Mouse (Mus musculus): ENCODE measurements around the gene Slc5a1. TPM values are rescaled to one million over a fixed set of nuclear protein-coding genes. Genes with fewer than 3 reads are reported as not detected.

Slc5a1 gene
- polyA plus RNA-seq (2016; fragmentation: Nextera tagmentation; extraction: Ambion mirVana), result not detected in 2 replicates

- Histone ChIP-seq H3K4me3 (peak within 1 kb of the TSS; percentile 15; the same call in 1 of the 2 replicates), H3K4me2 (replicated peaks) (peak within 1 kb of the TSS; percentile 27), H3K27ac (replicated peaks) (no peak within 1 kb of the TSS), H3K9ac (replicated peaks) (no peak within 1 kb of the TSS), H3K4me1 (peaks cover 12% of the 10 kb centered on the region; the same call in 1 of the 2 replicates), H3K27me3 (peaks cover 31% of the 10 kb centered on the region), H3K36me3 (no peaks in the 10 kb centered on the region), H3K9me3 (no peaks in the 10 kb centered on the region)
- WGBS, result 17% methylated on average over 25 of the region's 25 CpGs
- no peak for ATAC-seq (ENCODE audit: low FRiP score, low read depth)
Observed at GRCm38 (mm10) chr5:33104025-33104481, at the start of gene Slc5a1. Slc5a1 (plus strand) TSS chr5:33104219.

GRCm38 (mm10) chr5:33056126-33056765 lies 47.8 kb upstream of the Slc5a1 start:
- Histone ChIP-seq H3K27me3 (no peaks in the 10 kb centered on the region), H3K27ac (replicated peaks) (no peak overlapping the region), H3K4me2 (replicated peaks) (no peak overlapping the region), H3K9ac (replicated peaks) (no peak overlapping the region), H3K4me1 (no peaks in the 10 kb centered on the region), H3K4me3 (no peak overlapping the region), H3K36me3 (no peaks in the 10 kb centered on the region), H3K9me3 (no peaks in the 10 kb centered on the region)
- WGBS, result 87% methylated on average over 10 of the region's 10 CpGs
- no peak for ATAC-seq (ENCODE audit: low FRiP score, low read depth)

- Histone ChIP-seq H3K9ac (replicated peaks) (no peak overlapping the region), H3K4me2 (replicated peaks) (no peak overlapping the region), H3K27ac (replicated peaks) (no peak overlapping the region), H3K9me3 (no peaks in the 10 kb centered on the region), H3K4me3 (no peak overlapping the region), H3K4me1 (no peaks in the 10 kb centered on the region), H3K27me3 (no peaks in the 10 kb centered on the region), H3K36me3 (no peaks in the 10 kb centered on the region)
- ATAC-seq (ENCODE audit: low FRiP score, low read depth), result no peak
Observed at GRCm38 (mm10) chr5:33070071-33070470, 33.9 kb upstream of the Slc5a1 start.

GRCm38 (mm10) chr5:33076490-33077191 lies 27.4 kb upstream of the Slc5a1 start:
- ATAC-seq (ENCODE audit: low FRiP score, low read depth), result no peak
- no peaks in the 10 kb centered on the region for H3K36me3 ChIP-seq
- no peaks in the 10 kb centered on the region for H3K27me3 ChIP-seq
- no peak overlapping the region for H3K9ac ChIP-seq (replicated peaks)
- no peak overlapping the region for H3K4me2 ChIP-seq (replicated peaks)
- H3K9me3 ChIP-seq, result no peaks in the 10 kb centered on the region
- 86% methylated on average over 6 of the region's 6 CpGs for WGBS
- no peaks in the 10 kb centered on the region for H3K4me1 ChIP-seq
- no peak overlapping the region for H3K27ac ChIP-seq (replicated peaks)
- H3K4me3 ChIP-seq, result no peak overlapping the region

GRCm38 (mm10) chr5:33082896-33083295 lies 21.1 kb upstream of the Slc5a1 start:
- H3K9ac ChIP-seq (replicated peaks), result no peak overlapping the region
- 87% methylated on average over 1 of the region's 1 CpGs for WGBS
- no peak overlapping the region for H3K4me2 ChIP-seq (replicated peaks)
- no peaks in the 10 kb centered on the region for H3K4me1 ChIP-seq
- no peaks in the 10 kb centered on the region for H3K9me3 ChIP-seq
- H3K36me3 ChIP-seq, result no peaks in the 10 kb centered on the region
- H3K27me3 ChIP-seq, result no peaks in the 10 kb centered on the region
- no peak overlapping the region for H3K27ac ChIP-seq (replicated peaks)
- H3K4me3 ChIP-seq, result no peak overlapping the region
- ATAC-seq (ENCODE audit: low FRiP score, low read depth), result no peak

GRCm38 (mm10) chr5:33084599-33084998 lies 19.4 kb upstream of the Slc5a1 start:
- no peaks in the 10 kb centered on the region for H3K36me3 ChIP-seq
- no peak for ATAC-seq (ENCODE audit: low FRiP score, low read depth)

GRCm38 (mm10) chr5:33091342-33091741 lies 12.7 kb upstream of the Slc5a1 start:
- Histone ChIP-seq H3K4me3 (no peak overlapping the region), H3K27ac (replicated peaks) (no peak overlapping the region), H3K27me3 (no peaks in the 10 kb centered on the region), H3K4me1 (no peaks in the 10 kb centered on the region), H3K9me3 (no peaks in the 10 kb centered on the region), H3K4me2 (replicated peaks) (no peak overlapping the region), H3K36me3 (no peaks in the 10 kb centered on the region), H3K9ac (replicated peaks) (no peak overlapping the region)
- ATAC-seq (ENCODE audit: low FRiP score, low read depth), result no peak
- 87% methylated on average over 6 of the region's 6 CpGs for WGBS

More at GRCm38 (mm10) chr5:33084599-33084998, 19.4 kb upstream of the Slc5a1 start:
- Histone ChIP-seq H3K9ac (replicated peaks) (no peak overlapping the region), H3K4me2 (replicated peaks) (no peak overlapping the region), H3K4me1 (no peaks in the 10 kb centered on the region), H3K4me3 (no peak overlapping the region), H3K9me3 (no peaks in the 10 kb centered on the region), H3K27ac (replicated peaks) (no peak overlapping the region), H3K27me3 (no peaks in the 10 kb centered on the region)
- WGBS, result 84% methylated on average over 5 of the region's 5 CpGs

- H3K9me3 ChIP-seq, result no peaks in the 10 kb centered on the region
- H3K27ac ChIP-seq (replicated peaks), result no peak overlapping the region
- no peaks in the 10 kb centered on the region for H3K4me1 ChIP-seq
- H3K4me2 ChIP-seq (replicated peaks), result no peak overlapping the region
- ATAC-seq (ENCODE audit: low FRiP score, low read depth), result no peak
- H3K36me3 ChIP-seq, result no peaks in the 10 kb centered on the region
- H3K9ac ChIP-seq (replicated peaks), result no peak overlapping the region
- no peak overlapping the region for H3K4me3 ChIP-seq
- no peaks in the 10 kb centered on the region for H3K27me3 ChIP-seq
- WGBS, result 86% methylated on average over 4 of the region's 4 CpGs
Observed at GRCm38 (mm10) chr5:33095315-33095714, 8.7 kb upstream of the Slc5a1 start.

- H3K4me1 ChIP-seq, result peaks cover 12% of the 10 kb centered on the region; the same call in 1 of the 2 replicates
- peaks cover 31% of the 10 kb centered on the region for H3K27me3 ChIP-seq
- H3K4me3 ChIP-seq, result no peak overlapping the region
- no peaks in the 10 kb centered on the region for H3K36me3 ChIP-seq
- H3K4me2 ChIP-seq (replicated peaks), result no peak overlapping the region
- H3K9ac ChIP-seq (replicated peaks), result no peak overlapping the region
- ATAC-seq (ENCODE audit: low FRiP score, low read depth), result no peak
- no peak overlapping the region for H3K27ac ChIP-seq (replicated peaks)
- WGBS, result 35% methylated on average over 12 of the region's 12 CpGs
- no peaks in the 10 kb centered on the region for H3K9me3 ChIP-seq
Observed at GRCm38 (mm10) chr5:33102369-33103055, 1.5 kb upstream of the Slc5a1 start.

GRCm38 (mm10) chr5:33104876-33105275 lies 857 bp downstream of the Slc5a1 start:
- Histone ChIP-seq H3K27ac (replicated peaks) (no peak overlapping the region), H3K4me1 (peaks cover 12% of the 10 kb centered on the region; the same call in 1 of the 2 replicates), H3K4me2 (replicated peaks) (no peak overlapping the region), H3K9me3 (no peaks in the 10 kb centered on the region), H3K27me3 (peaks cover 31% of the 10 kb centered on the region), H3K4me3 (no peak overlapping the region), H3K9ac (replicated peaks) (no peak overlapping the region), H3K36me3 (no peaks in the 10 kb centered on the region)
- no peak for ATAC-seq (ENCODE audit: low FRiP score, low read depth)
- 56% methylated on average over 1 of the region's 1 CpGs for WGBS

- no peak overlapping the region for H3K27ac ChIP-seq (replicated peaks)
- no peak overlapping the region for H3K4me3 ChIP-seq
- H3K4me2 ChIP-seq (replicated peaks), result no peak overlapping the region
- peaks cover 12% of the 10 kb centered on the region; the same call in 1 of the 2 replicates for H3K4me1 ChIP-seq
- 87% methylated on average over 6 of the region's 6 CpGs for WGBS
- H3K9ac ChIP-seq (replicated peaks), result no peak overlapping the region
- H3K9me3 ChIP-seq, result no peaks in the 10 kb centered on the region
- H3K27me3 ChIP-seq, result peaks cover 31% of the 10 kb centered on the region
- H3K36me3 ChIP-seq, result no peaks in the 10 kb centered on the region
- no peak for ATAC-seq (ENCODE audit: low FRiP score, low read depth)
Observed at GRCm38 (mm10) chr5:33105660-33106059, 1.6 kb downstream of the Slc5a1 start.

GRCm38 (mm10) chr5:33107056-33107455 lies 3.0 kb downstream of the Slc5a1 start:
- Histone ChIP-seq H3K27me3 (peaks cover 31% of the 10 kb centered on the region), H3K27ac (replicated peaks) (no peak overlapping the region), H3K9me3 (no peaks in the 10 kb centered on the region), H3K9ac (replicated peaks) (no peak overlapping the region), H3K36me3 (no peaks in the 10 kb centered on the region), H3K4me2 (replicated peaks) (no peak overlapping the region), H3K4me1 (peaks cover 12% of the 10 kb centered on the region; the same call in 1 of the 2 replicates), H3K4me3 (no peak overlapping the region)
- WGBS, result 79% methylated on average over 6 of the region's 6 CpGs
- ATAC-seq (ENCODE audit: low FRiP score, low read depth), result no peak
